Mouse (Mus musculus) midbrain, embryonic 11.5 days (tissue): ENCODE results near the gene Manf. TPM values are rescaled to one million over a fixed set of nuclear protein-coding genes. Genes with fewer than 3 reads are reported as not detected.

Experiments
- ATAC-seq: fragments of 200-750 bp; cut with Nextera tagmentation; 2 replicates; pipeline ENCODE4 v1.8.0; 2017; ENCODE audit warnings: moderate TSS enrichment, moderate library complexity; ENCODE audit not compliant: low FRiP score
- DNase-seq: peaks from one replicate; pipeline ENCODE4 v3.0.0; 2015; ENCODE audit warnings: low spot score; ENCODE audit errors: missing footprints
- H3K27ac ChIP-seq: fragments of 300-500 bp; sonication (generic); 2 replicates; pipeline ENCODE4 v1.5.1; 2014; ENCODE audit warnings: low read depth, low read length
- H3K27me3 ChIP-seq: fragments of 300-500 bp; sonication (generic); 2 replicates; pipeline ENCODE4 v1.6.1; 2014; ENCODE audit warnings: mild to moderate bottlenecking, low read length, moderate library complexity, mixed read lengths; ENCODE audit not compliant: control insufficient read depth, insufficient read depth
- H3K36me3 ChIP-seq: fragments of 300-500 bp; sonication (generic); 2 replicates; pipeline ENCODE4 v1.6.1; 2014; ENCODE audit warnings: mild to moderate bottlenecking, low read length, moderate library complexity, mixed read lengths; ENCODE audit not compliant: control insufficient read depth, insufficient read depth
- H3K4me1 ChIP-seq: fragments of 300-500 bp; sonication (generic); 2 replicates; pipeline ENCODE4 v1.6.1; 2014; ENCODE audit warnings: low read length; ENCODE audit not compliant: control insufficient read depth, insufficient read depth
- H3K4me2 ChIP-seq: fragments of 300-500 bp; sonication (generic); 2 replicates; pipeline ENCODE4 v1.6.1; 2014; ENCODE audit warnings: mild to moderate bottlenecking, moderate library complexity
- H3K4me3 ChIP-seq: fragments of 300-500 bp; sonication (generic); 2 replicates; pipeline ENCODE4 v1.5.1; 2014; ENCODE audit warnings: low read depth, low read length
- H3K9ac ChIP-seq: fragments of 300-500 bp; sonication (generic); 2 replicates; pipeline ENCODE4 v1.6.1; 2014; ENCODE audit warnings: low read length
- H3K9me3 ChIP-seq: fragments of 300-500 bp; sonication (generic); 2 replicates; pipeline ENCODE4 v1.6.1; 2016; ENCODE audit warnings: low read length; ENCODE audit not compliant: control insufficient read depth
- WGBS: fragments of 180-500 bp; shearing (Covaris S2); extraction: QIAGEN DNeasy Blood & Tissue Kit; methylation state at CpG from one replicate; pipeline ENCODE4 v1.1.7; 2014; 5-methylcytosine and 5-hydroxymethylcytosine counted together
- polyA plus RNA-seq: library from polyadenylated mRNA; unstranded; fragments of >200 nt; fragmentation: Nextera tagmentation; extraction: Ambion mirVana; gene quantifications from 2 replicates; pipeline ENCODE4 v1.2.1, GENCODE M21; 2014

Manf gene
- polyA plus RNA-seq, 1 experiment from 2014 or later: 278 TPM

GRCm38 (mm10) chr9:106886828-106887702 lies 4.7 kb downstream of the Manf start, which contains the start of gene Rbm15b:
Gene Rbm15b, minus strand, starts transcription at chr9:106887428.
- peak within 1 kb of the TSS; percentile 99 for H3K9ac ChIP-seq
- H3K4me1 ChIP-seq: peaks cover 49% of the 10 kb centered on the region
- peaks cover 25% of the 10 kb centered on the region for H3K36me3 ChIP-seq
- no peaks in the 10 kb centered on the region for H3K27me3 ChIP-seq
- H3K4me2 ChIP-seq: peak within 1 kb of the TSS; percentile 100
- peak within 1 kb of the TSS; percentile 84 for H3K27ac ChIP-seq
- peak; percentile 100 for DNase-seq
- peak within 1 kb of the TSS; percentile 98 for H3K4me3 ChIP-seq
- WGBS: 3% methylated on average over 85 of the region's 101 CpGs
- ATAC-seq: peak; percentile 74
- no peaks in the 10 kb centered on the region for H3K9me3 ChIP-seq

- Histone ChIP-seq H3K27me3 (no peaks in the 10 kb centered on the region), H3K27ac (peak overlapping the region; percentile 84), H3K4me2 (peak overlapping the region; percentile 100), H3K4me1 (peaks cover 54% of the 10 kb centered on the region), H3K9ac (peak overlapping the region; percentile 99), H3K9me3 (no peaks in the 10 kb centered on the region), H3K36me3 (peaks cover 29% of the 10 kb centered on the region), H3K4me3 (peak overlapping the region; percentile 98)
- under 1% methylated on average over 79 of the region's 107 CpGs for WGBS
- ATAC-seq (peak; percentile 8; the same call in 1 of the 2 replicates), DNase-seq (peak; percentile 94)
These were observed 5.7 kb downstream of the Manf start for GRCm38 (mm10) chr9:106885901-106886731.

GRCm38 (mm10) chr9:106884996-106885900 lies 6.5 kb downstream of the Manf start:
- Histone ChIP-seq H3K4me1 (peaks cover 45% of the 10 kb centered on the region), H3K9ac (peak overlapping the region; percentile 99), H3K9me3 (no peaks in the 10 kb centered on the region), H3K36me3 (peaks cover 28% of the 10 kb centered on the region), H3K27ac (no peak overlapping the region), H3K4me3 (peak overlapping the region; percentile 98), H3K27me3 (no peaks in the 10 kb centered on the region), H3K4me2 (peak overlapping the region; percentile 100)
- peak; percentile 91 for DNase-seq
- WGBS: 26% methylated on average over 44 of the region's 44 CpGs
- no peak for ATAC-seq

GRCm38 (mm10) chr9:106884306-106884705 lies 7.5 kb downstream of the Manf start:
- Histone ChIP-seq H3K4me1 (peaks cover 41% of the 10 kb centered on the region), H3K36me3 (peaks cover 26% of the 10 kb centered on the region), H3K4me3 (peak overlapping the region; percentile 98), H3K9ac (peak overlapping the region; percentile 99), H3K27me3 (no peaks in the 10 kb centered on the region), H3K4me2 (peak overlapping the region; percentile 100), H3K9me3 (no peaks in the 10 kb centered on the region), H3K27ac (no peak overlapping the region)
- DNase-seq (peak; percentile 90), ATAC-seq (no peak)
- WGBS: 50% methylated on average over 16 of the region's 16 CpGs

GRCm38 (mm10) chr9:106883085-106883484 lies 8.7 kb downstream of the Manf start:
- H3K4me3 ChIP-seq: peak overlapping the region; percentile 9; the same call in 1 of the 2 replicates
- peaks cover 17% of the 10 kb centered on the region for H3K36me3 ChIP-seq

GRCm38 (mm10) chr9:106882176-106882575 lies 9.6 kb downstream of the Manf start:
- Histone ChIP-seq H3K9ac (no peak overlapping the region), H3K27me3 (no peaks in the 10 kb centered on the region), H3K4me2 (no peak overlapping the region), H3K4me1 (peaks cover 37% of the 10 kb centered on the region), H3K27ac (no peak overlapping the region), H3K36me3 (peaks cover 16% of the 10 kb centered on the region), H3K9me3 (no peaks in the 10 kb centered on the region), H3K4me3 (no peak overlapping the region)
- DNase-seq (peak; percentile 84), ATAC-seq (no peak)
- 72% methylated on average over 4 of the region's 4 CpGs for WGBS

More at GRCm38 (mm10) chr9:106883085-106883484, 8.7 kb downstream of the Manf start:
- ATAC-seq (no peak), DNase-seq (peak; percentile 84)
- 91% methylated on average over 3 of the region's 3 CpGs for WGBS
- no peaks in the 10 kb centered on the region for H3K27me3 ChIP-seq
- H3K9me3 ChIP-seq: no peaks in the 10 kb centered on the region
- peak overlapping the region; percentile 12; the same call in 1 of the 2 replicates for H3K9ac ChIP-seq
- no peak overlapping the region for H3K27ac ChIP-seq
- peaks cover 41% of the 10 kb centered on the region for H3K4me1 ChIP-seq
- peak overlapping the region; percentile 28 for H3K4me2 ChIP-seq

GRCm38 (mm10) chr9:106881071-106881755 lies 10.6 kb downstream of the Manf start:
- no peak overlapping the region for H3K4me3 ChIP-seq
- ATAC-seq (no peak), DNase-seq (peak; percentile 83)
- no peaks in the 10 kb centered on the region for H3K27me3 ChIP-seq
- no peak overlapping the region for H3K27ac ChIP-seq
- H3K4me1 ChIP-seq: peaks cover 37% of the 10 kb centered on the region
- H3K36me3 ChIP-seq: peaks cover 21% of the 10 kb centered on the region
- no peak overlapping the region for H3K9ac ChIP-seq
- WGBS: 57% methylated on average over 4 of the region's 4 CpGs
- H3K9me3 ChIP-seq: no peaks in the 10 kb centered on the region
- H3K4me2 ChIP-seq: no peak overlapping the region

GRCm38 (mm10) chr9:106879471-106879870 lies 12.3 kb downstream of the Manf start:
- ATAC-seq (no peak), DNase-seq (peak; percentile 84)
- Histone ChIP-seq H3K4me2 (no peak overlapping the region), H3K9me3 (no peaks in the 10 kb centered on the region), H3K9ac (no peak overlapping the region), H3K27me3 (no peaks in the 10 kb centered on the region), H3K36me3 (peaks cover 22% of the 10 kb centered on the region), H3K4me3 (no peak overlapping the region), H3K4me1 (peaks cover 25% of the 10 kb centered on the region), H3K27ac (no peak overlapping the region)
- WGBS: 66% methylated on average over 4 of the region's 4 CpGs
